11 mouse cellular contexts compared by ENCODE assay signal in the genomic region with DNA sequence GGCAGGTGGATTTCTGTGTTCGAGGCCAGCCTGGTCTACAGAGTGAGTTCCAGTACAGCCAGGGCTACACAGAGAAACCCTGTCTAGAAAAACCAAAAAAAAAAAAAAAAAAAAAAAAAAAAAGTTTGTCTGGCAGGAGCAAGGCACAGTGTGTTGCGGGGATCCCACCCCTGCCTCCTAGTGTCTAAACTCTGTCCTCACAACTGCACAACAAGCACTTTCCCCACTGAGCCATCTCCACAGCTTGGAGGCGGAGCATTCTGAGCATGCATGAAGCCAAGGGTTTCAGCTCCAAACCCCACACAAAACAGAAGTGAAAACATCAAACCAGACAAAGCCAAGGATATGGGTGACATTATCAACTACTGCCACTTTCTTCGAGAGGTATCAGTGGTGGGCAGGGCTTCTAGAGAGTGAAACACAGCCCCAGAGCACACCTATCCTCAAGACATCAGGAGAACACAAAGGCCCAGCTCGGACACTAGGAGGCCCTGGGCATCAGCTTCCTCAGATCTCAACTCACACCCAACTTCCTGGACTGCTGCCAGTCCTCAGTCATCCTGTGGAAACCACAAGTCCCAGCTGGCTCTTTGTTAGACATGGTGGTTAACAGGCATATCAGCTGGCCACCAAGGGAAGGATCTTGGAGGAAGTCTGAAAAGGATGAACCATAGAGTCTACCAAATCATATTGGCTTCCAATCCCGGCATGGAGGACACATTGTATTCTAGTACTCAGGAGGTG. TPM values are rescaled to one million over a fixed set of nuclear protein-coding genes. Genes with fewer than 3 reads are reported as not detected.
DNase-seq lines count a peak whose midpoint lies in the region; ATAC-seq and TF ChIP-seq lines count a peak whose summit lies in the region.
"Had no signal": no experiment of that assay in that cellular context is flagged by ENCODE, and none has a peak within 500 bp of the region (broad histone marks: within the 10 kb centered on the region; RNA-seq: fewer than 3 reads in every experiment).

No protein-coding gene starts in this region.

- TF ChIP-seq EP300 in liver, postnatal 0 days (IDR thresholded peaks at IDR 0.05; ENCODE audit: low read depth) = peak; percentile 46; the same call in 1 of the 2 replicates

- TF ChIP-seq CTCF in liver, postnatal 0 days (IDR thresholded peaks at IDR 0.05; ENCODE audit: low read depth) = peak; percentile 34; the same call in 1 of the 2 replicates

- H3K36me3 ChIP-seq in liver, postnatal 0 days (replicated peaks; ENCODE audit: insufficient read depth, low read length) = peaks cover 74% of the 10 kb centered on the region
- peaks cover 8% of the 10 kb centered on the region for H3K36me3 ChIP-seq in midbrain, embryonic 11.5 days (ENCODE audit: control insufficient read depth, insufficient read depth, low read length)

- no peaks in the 10 kb centered on the region for H3K27me3 ChIP-seq in liver, postnatal 0 days (ENCODE audit: insufficient read depth, low read length)
- H3K27me3 ChIP-seq in midbrain, embryonic 11.5 days (ENCODE audit: control insufficient read depth, insufficient read depth, low read length) = no peaks in the 10 kb centered on the region
- H3K27me3 ChIP-seq: limb, embryonic 13.5 days had no signal

- peak; percentile 48; the same call in 1 of the 2 replicates for ATAC-seq in frontal cortex, adult (ENCODE audit: low TSS enrichment)
- ATAC-seq in liver, postnatal 0 days = peak; percentile 42
- ATAC-seq in midbrain, embryonic 11.5 days (ENCODE audit: low FRiP score) = no peak

- no peaks in the 10 kb centered on the region for H3K9me3 ChIP-seq in liver, postnatal 0 days (ENCODE audit: low read length)
- no peaks in the 10 kb centered on the region for H3K9me3 ChIP-seq in midbrain, embryonic 11.5 days (ENCODE audit: control insufficient read depth, low read length)
- H3K9me3 ChIP-seq: G1E; limb, embryonic 13.5 days had no signal

- 56% methylated on average over 6 of the region's 6 CpGs for WGBS in liver, postnatal 0 days (ENCODE audit: insufficient replicate concordance)
- WGBS in midbrain, embryonic 11.5 days = 88% methylated on average over 6 of the region's 6 CpGs

- H3K9ac ChIP-seq in liver, postnatal 0 days (replicated peaks) = no peak overlapping the region; the same call in 1 of the 2 replicates
- no peak overlapping the region for H3K9ac ChIP-seq in midbrain, embryonic 11.5 days (ENCODE audit: low read length)
- H3K9ac ChIP-seq: limb, embryonic 13.5 days had no signal

- peak overlapping the region; percentile 72 for H3K27ac ChIP-seq in liver, postnatal 0 days (ENCODE audit: low read depth)
- H3K27ac ChIP-seq in midbrain, embryonic 11.5 days (ENCODE audit: low read depth, low read length) = no peak overlapping the region
- H3K27ac ChIP-seq: limb, embryonic 13.5 days had no signal

- peak overlapping the region; percentile 10; the same call in 1 of the 2 replicates for H3K4me3 ChIP-seq in liver, postnatal 0 days (ENCODE audit: low read depth, low read length)
- no peak overlapping the region for H3K4me3 ChIP-seq in midbrain, embryonic 11.5 days (ENCODE audit: low read depth, low read length)
- H3K4me3 ChIP-seq: erythroblast, embryonic 14.5 days; limb, embryonic 13.5 days had no signal

- DNase-seq in frontal cortex, postnatal 25 days (ENCODE audit: low spot score in 2 of 2) = no peak
- peak; percentile 49 for DNase-seq in urinary bladder, postnatal 14 days (ENCODE audit: low spot score)
- DNase-seq in urinary bladder, postnatal 25 days (ENCODE audit: low spot score) = no peak
- peak; percentile 67 for DNase-seq in liver, postnatal 0 days
- no peak for DNase-seq in neural tube, embryonic 10.5 days (ENCODE audit: extremely low spot score, low spot score)
- no peak for DNase-seq in midbrain, embryonic 11.5 days (ENCODE audit: low spot score, missing footprints)
- no peak for DNase-seq in frontal cortex, postnatal 36 days (ENCODE audit: low spot score in 2 of 2)

- H3K4me2 ChIP-seq in liver, postnatal 0 days (ENCODE audit: low read depth, low read length) = peak overlapping the region; percentile 36; the same call in 1 of the 2 replicates
- H3K4me2 ChIP-seq in midbrain, embryonic 11.5 days = no peak overlapping the region
- H3K4me2 ChIP-seq: limb, embryonic 13.5 days had no signal

- H3K4me1 ChIP-seq in liver, postnatal 0 days (ENCODE audit: insufficient read depth) = peaks cover 14% of the 10 kb centered on the region
- peaks cover 3% of the 10 kb centered on the region for H3K4me1 ChIP-seq in midbrain, embryonic 11.5 days (ENCODE audit: control insufficient read depth, insufficient read depth, low read length)

RNA-seq across cellular contexts. Expression of a gene that starts 6.8 kb away (rescaled TPM):
- 5.8 and 6.0 TPM in 2 replicates for polyA plus RNA-seq in liver, postnatal 0 days (2015; fragmentation: Nextera tagmentation; extraction: Ambion mirVana)
- 10.9 and 13.4 TPM in 2 replicates for polyA plus RNA-seq in midbrain, embryonic 11.5 days (2014; fragmentation: Nextera tagmentation; extraction: Ambion mirVana)

RNA-seq across cellular contexts. Expression of a gene that starts 10.6 kb away (rescaled TPM):
- 9.2 and 11.2 TPM in 2 replicates for polyA plus RNA-seq in liver, postnatal 0 days (2015; fragmentation: Nextera tagmentation; extraction: Ambion mirVana)
- polyA plus RNA-seq in midbrain, embryonic 11.5 days (2014; fragmentation: Nextera tagmentation; extraction: Ambion mirVana) = 57.7 and 62.6 TPM in 2 replicates

RNA-seq across cellular contexts. Expression of a gene that starts 41.9 kb away (rescaled TPM):
- polyA plus RNA-seq in liver, postnatal 0 days (2015; fragmentation: Nextera tagmentation; extraction: Ambion mirVana) = 2.1 and 2.2 TPM in 2 replicates
- polyA plus RNA-seq in midbrain, embryonic 11.5 days (2014; fragmentation: Nextera tagmentation; extraction: Ambion mirVana) = 11.6 and 13.5 TPM in 2 replicates

RNA-seq across cellular contexts. Expression of a gene that starts 42.0 kb away (rescaled TPM):
- polyA plus RNA-seq in liver, postnatal 0 days (2015; fragmentation: Nextera tagmentation; extraction: Ambion mirVana) = 0.46 and 0.72 TPM in 2 replicates
- 0.71 and 0.76 TPM in 2 replicates for polyA plus RNA-seq in midbrain, embryonic 11.5 days (2014; fragmentation: Nextera tagmentation; extraction: Ambion mirVana)
- polyA plus RNA-seq: erythroblast, embryonic 14.5 days had no signal

Comparison
In these comparisons a context has a peak if more than half of its experiments do, and no peak if none do; other contexts are left out.
1. DNase-seq: peak in urinary bladder, postnatal 14 days (single experiment) and liver, postnatal 0 days (single experiment); none in frontal cortex, postnatal 25 days (0 of 2), urinary bladder, postnatal 25 days (single experiment), neural tube, embryonic 10.5 days (single experiment), midbrain, embryonic 11.5 days (single experiment) and frontal cortex, postnatal 36 days (0 of 2).